Mouse (Mus musculus): ENCODE data around the gene Rptor.

- TF ChIP-seq SIN3A (IDR thresholded peaks at IDR 0.05; ENCODE audit: low read length) (no peak), GATA1 (IDR thresholded peaks at IDR 0.05; ENCODE audit: low read depth, low read length) (no peak), POLR2A (IDR thresholded peaks at IDR 0.05; ENCODE audit: control insufficient read depth in 1 of 2, insufficient read depth in 1 of 2, low read depth in 1 of 2, low read length in 2 of 2, poor library complexity in 1 of 2) (no peak), CTCF (IDR thresholded peaks at IDR 0.05 in 2 of 3, conservative IDR thresholded peaks at IDR 0.05 in 1 of 3; ENCODE audit: control insufficient read depth in 1 of 3, insufficient read depth in 1 of 3, low read depth in 2 of 3, low read length in 3 of 3, poor library complexity in 1 of 3, severe bottlenecking in 1 of 3) (no peak), MAFK (IDR thresholded peaks at IDR 0.05; ENCODE audit: borderline replicate concordance, low read depth, low read length) (no peak), ZC3H11A (IDR thresholded peaks at IDR 0.05; ENCODE audit: low read depth, low read length) (no peak), ZKSCAN1 (IDR thresholded peaks at IDR 0.05; ENCODE audit: low read depth, low read length) (no peak), USF1 (IDR thresholded peaks at IDR 0.05; ENCODE audit: low read depth, low read length) (no peak), NELFE (IDR thresholded peaks at IDR 0.05; ENCODE audit: low read depth, low read length) (no peak)
Measured at GRCm38 (mm10) chr11:119947426-119947825, 344.7 kb downstream of the Rptor start.

Measured in MEL (cell line).